Mouse (Mus musculus) kidney, adult 11 months (tissue): ENCODE results near the gene Erf.

Source experiments
- DNase-seq: peaks from one replicate; pipeline ENCODE4 v3.0.0; 2022

The Erf gene

DNA sequence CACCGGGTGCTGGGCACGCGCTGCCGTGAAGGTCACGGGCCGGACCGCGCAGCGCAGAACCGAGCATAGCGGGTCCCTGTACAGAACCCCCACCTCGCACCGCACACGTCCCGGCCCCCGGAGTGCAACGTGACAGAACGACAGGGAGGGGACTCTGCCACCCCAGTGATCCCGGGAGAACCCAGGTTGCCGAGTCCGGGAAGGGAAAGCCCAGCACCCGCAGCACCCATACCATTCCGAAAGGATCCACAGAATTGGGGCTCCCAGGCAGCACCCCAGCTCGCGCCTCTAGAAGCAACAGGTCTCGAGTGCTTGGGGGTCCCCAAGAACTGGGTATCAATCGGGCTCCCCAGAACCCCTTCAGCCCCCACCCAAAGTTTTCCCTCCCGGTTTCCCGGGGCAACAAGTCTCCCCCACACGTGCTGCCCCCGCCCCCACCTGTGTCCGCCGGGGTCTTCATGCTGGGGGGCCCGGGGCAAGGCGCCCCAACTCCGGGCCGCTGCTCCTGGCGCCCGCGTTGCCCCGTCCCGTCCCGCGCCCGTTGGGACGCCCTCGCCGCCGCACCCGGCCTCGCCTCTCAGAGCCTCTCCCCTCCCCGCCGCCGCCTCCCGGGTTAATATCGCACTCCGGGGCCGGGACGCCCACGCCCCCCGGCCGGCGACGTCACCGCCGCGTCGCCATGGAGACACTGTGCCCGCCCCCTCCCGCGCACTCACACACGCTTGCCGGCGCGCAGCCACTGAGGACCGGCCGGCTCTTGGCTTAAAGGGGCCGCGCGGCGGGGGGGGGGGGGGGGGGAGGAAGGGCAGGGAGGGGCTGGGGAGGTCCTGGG, at the start of gene Erf:
Gene Erf, minus strand, starts transcription at position 621 of the 832 bp plus-strand sequence.
- DNase-seq = peak; percentile 95

DNA sequence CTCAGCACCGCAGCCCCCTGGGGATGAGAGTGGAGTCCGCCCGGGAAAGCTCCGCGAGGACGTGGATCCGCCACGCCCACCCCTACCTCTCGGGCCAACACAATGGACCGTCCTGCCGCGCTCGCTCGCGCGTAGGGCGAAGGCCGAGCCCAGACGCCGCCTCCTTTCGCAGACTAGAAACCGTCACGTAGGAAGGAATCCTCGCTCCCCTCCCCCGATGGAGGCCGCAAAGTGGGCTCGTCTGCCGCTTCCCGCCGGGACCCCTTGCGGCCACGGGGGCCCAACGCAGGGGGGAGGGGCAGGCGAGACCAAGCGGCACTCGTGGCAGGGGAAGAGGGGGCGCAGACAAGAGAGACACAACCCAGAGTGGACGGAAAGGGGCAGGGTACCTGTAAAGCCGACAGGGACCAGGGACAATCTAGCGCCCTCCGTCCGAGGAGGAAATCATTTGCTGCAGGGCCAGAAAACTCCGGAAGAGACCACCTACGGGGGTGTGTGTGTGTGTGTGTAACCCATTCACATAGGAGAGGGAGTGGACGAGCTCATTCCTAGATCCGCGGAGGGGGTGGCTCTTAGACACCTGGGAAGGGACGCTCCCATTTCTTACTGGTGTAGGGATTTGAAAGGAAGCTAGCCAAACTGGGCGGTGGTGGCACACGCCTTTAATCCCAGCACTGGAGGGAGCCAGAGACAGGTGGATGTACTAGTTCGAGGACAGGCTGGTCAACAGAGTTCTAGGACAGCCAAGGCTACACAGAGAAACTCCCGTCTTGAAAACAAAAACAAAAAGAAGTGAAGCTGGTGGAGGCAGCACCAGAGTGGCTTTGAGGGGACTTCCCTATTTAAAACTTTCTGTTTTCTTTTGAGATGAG, 47.1 kb upstream of the Erf start, which contains the start of gene Pafah1b3:
Gene Pafah1b3, minus strand, starts transcription at position 533 of the 872 bp plus-strand sequence.
- DNase-seq = peak; percentile 91

DNA sequence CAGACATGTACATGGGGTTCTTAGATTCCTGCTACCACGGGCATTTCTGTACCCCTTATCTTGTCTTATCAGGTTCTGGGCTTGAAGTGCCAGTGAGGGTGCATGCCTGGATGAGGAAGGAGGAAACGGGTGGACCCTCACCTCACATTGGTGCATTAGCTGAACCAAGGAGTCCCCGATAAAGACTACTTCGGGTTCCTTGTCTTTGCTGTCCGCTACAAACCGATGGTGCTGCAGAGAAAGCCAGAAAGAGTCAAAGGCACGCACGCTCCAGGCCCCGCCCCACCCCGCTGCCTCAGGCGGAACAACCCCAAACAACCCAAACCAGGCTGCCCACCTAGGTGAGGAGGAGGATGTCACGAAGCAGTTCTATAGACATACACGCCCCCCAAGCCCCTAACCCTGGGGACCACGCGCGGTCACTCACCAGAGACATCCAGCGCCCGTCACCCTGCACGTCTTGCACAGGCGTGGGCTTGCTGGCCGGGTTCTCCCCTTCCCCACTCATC, 46.4 kb upstream of the Erf start:
- no peak for DNase-seq

DNA sequence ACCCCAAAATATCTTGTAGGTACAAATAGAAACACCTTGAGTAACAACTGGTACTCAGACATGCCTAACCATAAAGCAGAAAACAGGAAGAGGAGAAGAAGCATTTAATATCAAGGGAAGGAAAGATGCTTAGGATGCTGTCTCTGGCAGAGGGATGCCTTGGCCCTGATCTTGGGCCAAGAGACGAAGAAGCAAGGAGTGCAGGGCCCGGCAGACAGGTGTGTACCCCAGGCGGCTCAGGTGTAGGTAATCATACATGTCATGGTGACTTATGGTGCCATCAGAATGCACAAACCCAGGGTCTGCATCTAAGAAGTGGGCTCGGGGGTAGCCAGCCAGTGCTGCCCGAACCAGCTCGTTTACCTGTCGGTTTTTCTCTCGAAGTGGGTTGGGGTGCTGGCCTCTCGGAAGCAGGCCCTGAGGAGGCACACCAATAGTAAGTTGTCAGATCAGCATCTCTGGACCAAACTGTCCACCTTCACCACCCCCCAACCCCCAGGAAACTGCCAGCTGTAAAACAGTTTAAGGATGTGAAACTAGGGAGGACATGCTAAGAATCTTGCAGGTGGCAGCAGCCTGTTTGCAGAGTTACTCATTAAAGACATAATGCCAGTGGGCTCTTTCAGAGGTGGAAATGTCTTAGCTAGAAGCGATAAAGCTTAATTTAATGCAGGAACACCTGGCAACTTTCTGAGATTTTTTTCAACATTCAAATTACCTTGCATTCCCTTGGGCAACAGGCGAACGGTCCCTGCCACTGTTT, 44.6 kb upstream of the Erf start:
- DNase-seq = no peak

DNA sequence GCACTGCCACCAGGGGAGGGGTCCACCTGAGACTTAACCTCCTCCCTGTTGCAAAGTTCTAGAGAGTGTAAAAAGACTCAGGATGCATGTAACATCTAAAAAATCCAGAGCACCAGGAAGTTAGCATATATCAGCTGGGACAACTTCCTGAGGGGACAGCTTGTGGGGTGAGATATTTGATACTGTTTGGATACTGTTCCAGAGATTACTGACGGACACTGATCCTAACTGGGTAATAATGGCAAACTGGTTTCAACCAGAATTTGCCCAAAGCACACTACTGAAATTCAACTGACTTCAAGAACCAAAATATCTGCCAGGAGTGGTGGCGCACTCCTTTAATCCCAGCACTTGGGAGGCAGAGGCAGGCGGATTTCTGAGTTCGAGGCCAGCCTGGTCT, 43.9 kb upstream of the Erf start:
- no peak for DNase-seq

GRCm38 (mm10) chr7:25293191-25293739, 42.7 kb upstream of the Erf start:
- DNase-seq = no peak

DNA sequence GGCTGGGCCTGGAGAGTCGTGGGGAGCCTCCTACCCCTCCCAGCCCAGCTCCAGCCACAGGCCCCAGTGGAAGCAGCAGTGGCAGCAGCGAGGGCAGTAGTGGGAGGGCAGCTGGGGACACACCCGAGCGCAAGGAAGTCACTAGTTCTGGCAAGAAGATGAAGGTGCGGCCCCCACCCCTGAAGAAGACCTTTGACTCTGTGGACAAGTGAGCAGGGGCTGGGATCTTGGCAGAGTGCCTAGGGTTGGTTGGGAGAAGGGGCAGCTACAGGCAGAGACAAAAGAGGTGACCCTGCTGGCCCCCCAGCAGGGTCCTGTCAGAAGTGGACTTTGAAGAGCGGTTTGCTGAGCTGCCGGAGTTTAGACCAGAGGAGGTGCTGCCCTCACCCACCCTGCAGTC, 41.5 kb upstream of the Erf start:
- DNase-seq = no peak

- peak; percentile 62 for DNase-seq
Observed at GRCm38 (mm10) chr7:25290911-25291310, 40.4 kb upstream of the Erf start.

- DNase-seq = no peak
Observed at GRCm38 (mm10) chr7:25290463-25290862, 39.9 kb upstream of the Erf start.

GRCm38 (mm10) chr7:25289925-25290324, 39.4 kb upstream of the Erf start:
- DNase-seq = no peak

- DNase-seq = no peak
Observed at GRCm38 (mm10) chr7:25288721-25289120, 38.2 kb upstream of the Erf start.

GRCm38 (mm10) chr7:25288011-25288410, 37.5 kb upstream of the Erf start:
- DNase-seq = no peak

GRCm38 (mm10) chr7:25286989-25287388, 36.4 kb upstream of the Erf start:
- peak; percentile 3 for DNase-seq

DNA sequence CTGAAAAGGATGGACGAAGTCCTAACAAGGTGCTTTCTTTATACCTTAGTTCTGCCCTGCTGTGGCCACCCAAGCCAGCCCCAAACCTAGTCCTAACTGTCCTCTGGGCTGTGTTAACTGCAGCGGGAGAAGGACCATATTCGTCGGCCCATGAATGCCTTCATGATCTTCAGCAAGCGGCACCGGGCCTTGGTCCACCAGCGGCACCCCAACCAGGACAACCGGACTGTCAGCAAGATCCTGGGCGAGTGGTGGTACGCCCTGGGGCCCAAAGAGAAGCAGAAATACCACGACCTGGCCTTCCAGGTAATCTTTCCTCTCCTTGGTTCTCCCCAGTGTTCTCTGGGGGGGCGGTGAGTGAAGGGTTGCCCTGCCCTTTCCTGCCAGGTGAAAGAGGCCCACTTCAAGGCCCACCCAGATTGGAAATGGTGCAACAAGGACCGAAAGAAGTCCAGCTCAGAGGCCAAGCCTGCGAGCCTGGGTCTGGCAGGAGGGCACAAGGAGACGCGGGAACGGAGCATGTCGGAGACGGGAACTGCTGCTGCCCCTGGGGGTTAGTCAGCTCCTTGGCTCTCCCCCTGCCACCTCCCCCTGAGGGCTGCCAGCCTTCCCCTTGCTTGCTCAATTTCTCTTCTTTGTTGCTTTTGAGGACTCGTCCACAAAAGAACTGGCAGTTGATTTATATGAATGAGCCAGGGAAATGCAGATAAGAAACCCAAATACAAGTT, 35.1 kb upstream of the Erf start:
- DNase-seq = peak; percentile 5

DNA sequence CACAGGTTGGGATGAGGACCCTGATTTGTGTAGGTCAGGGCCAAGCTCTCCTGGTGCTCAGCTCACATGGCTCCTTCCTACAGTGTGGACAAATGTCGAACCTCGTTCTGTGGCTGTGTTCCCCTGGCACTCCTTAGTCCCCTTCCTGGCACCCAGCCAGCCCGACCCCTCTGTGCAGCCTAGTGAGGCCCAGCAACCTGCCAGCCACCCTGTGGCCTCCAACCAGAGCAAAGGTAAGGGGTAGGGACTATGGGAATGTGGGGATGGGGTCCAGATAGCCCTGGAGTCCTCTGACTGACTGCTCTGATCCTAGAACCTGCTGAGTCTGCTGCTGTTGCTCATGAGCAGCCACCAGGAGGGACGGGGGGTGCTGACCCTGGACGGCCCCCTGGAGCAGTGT, 34.2 kb upstream of the Erf start:
- DNase-seq = peak; percentile 11

DNA sequence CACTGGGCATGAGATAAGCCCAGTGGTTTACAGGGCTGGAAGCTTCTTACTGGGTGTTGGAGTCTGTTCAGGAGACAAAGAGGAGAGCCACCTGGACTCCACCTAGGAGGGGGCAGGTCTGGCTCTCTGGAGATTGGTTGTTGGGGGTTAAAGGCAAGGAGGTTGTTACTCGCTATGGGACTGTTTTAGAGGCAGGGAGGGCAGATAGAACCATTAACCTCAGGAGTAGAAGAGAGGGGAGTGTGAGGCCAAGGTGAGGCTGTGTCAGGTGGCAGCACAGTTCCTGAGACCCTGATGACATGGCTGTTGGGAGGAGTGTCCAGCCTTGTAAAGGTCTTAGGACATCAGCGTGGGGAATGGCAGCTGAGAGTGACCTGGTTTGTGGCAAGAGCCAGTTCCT, 33.6 kb upstream of the Erf start:
- DNase-seq = peak; percentile 7

DNA sequence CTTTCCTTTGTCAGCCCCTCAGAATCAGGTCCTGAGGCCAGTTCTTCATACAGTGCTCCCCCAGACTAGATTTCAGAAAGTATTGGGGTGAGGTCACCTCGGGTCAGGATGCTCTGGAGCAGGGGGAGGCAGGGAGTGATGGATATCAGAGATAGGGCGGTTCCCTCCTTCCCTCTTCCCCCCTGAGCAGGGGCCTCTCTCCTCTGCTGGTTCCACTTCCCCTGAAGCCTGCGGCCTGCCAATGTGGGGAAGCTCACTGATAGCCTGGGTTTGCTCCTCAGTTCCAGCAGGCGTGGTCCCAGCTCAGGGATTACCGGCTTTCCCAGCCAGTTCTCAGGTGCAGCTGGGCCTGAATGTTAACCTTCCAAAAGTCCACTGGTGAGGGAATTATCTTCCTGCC, 33.1 kb upstream of the Erf start:
- DNase-seq = peak; percentile 9

DNA sequence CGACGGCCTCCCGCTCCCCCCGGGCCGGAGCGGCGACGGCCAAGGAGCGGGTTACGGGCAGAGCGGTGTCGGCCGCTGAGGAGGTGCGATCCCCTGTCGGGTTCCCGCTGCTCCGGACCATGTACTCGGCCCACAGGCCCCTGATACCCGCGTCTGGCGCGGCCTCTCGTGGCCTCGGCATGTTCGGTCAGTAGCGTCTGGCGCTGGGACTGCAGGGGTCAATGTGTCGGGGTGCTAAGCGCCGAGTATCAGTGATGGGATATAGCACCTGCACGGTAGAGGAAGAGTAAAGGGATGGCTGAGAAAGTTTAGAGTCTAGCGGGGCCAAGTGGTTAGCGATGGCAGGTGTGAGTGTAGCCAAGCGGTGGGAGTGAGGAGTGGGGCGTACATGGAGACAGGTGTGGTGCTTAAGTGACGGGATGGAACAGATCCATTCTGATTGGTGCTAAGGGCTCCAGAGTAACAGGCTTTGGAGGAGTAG, 32.2 kb upstream of the Erf start:
- DNase-seq = peak; percentile 58

GRCm38 (mm10) chr7:25281734-25282601, 31.4 kb upstream of the Erf start:
- peak; percentile 97 for DNase-seq

DNA sequence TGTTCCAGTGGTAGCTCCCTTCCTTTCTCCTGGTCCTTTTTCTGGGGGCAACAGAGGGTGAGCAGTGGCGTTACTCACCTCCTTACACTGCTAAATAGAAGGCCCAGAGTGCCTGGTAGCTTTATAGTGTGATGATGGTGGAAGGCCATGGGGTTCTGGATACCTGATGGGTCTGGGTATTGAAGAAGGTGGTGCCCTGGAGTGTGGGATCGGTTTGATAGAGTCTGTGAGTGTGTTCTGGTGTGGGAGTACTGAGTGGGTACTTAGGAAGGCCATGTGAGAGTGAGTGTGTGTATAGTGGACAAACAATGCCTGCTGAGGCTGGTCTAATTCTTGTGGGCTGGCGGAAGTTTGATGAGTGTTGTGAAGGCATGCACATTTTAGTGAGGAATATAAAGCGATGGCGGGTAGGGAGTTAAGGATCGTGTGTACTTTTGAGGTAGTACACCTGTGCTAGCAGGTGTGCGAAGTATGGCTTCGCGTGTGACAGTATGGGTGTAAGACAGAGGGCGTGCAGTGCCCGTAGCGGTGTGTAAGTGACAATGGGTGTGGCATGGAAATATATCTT, 30.7 kb upstream of the Erf start:
- no peak for DNase-seq
